Mouse (Mus musculus) stomach, embryonic 15.5 days (tissue): ENCODE data around the gene P4hb. TPM values are rescaled to one million over a fixed set of nuclear protein-coding genes. Genes with fewer than 3 reads are reported as not detected.
A peak's percentile ranks its signal among the peaks of the same experiment; 100 is the strongest.

Experiments used
- ATAC-seq: fragments of 200-750 bp; cut with Nextera tagmentation; 2 replicates; pipeline ENCODE4 v1.8.0; 2017; ENCODE audit warnings: low read depth, moderate number of reproducible peaks, moderate TSS enrichment; ENCODE audit not compliant: insufficient read depth, low FRiP score
- H3K27ac ChIP-seq: fragments of 300-500 bp; sonication (generic); 2 replicates; pipeline ENCODE4 v1.5.1; 2015; ENCODE audit warnings: mild to moderate bottlenecking, inconsistent platforms
- H3K27me3 ChIP-seq: fragments of 300-500 bp; sonication (generic); replicated peaks from 2 replicates; pipeline ENCODE4 v1.6.1; 2015; ENCODE audit warnings: inconsistent platforms
- H3K36me3 ChIP-seq: fragments of 300-500 bp; sonication (generic); 2 replicates; pipeline ENCODE4 v1.6.1; 2015; ENCODE audit warnings: inconsistent platforms
- H3K4me1 ChIP-seq: fragments of 300-500 bp; sonication (generic); 2 replicates; pipeline ENCODE4 v1.6.1; 2015; ENCODE audit warnings: inconsistent platforms
- H3K4me2 ChIP-seq: fragments of 300-500 bp; sonication (generic); 2 replicates; pipeline ENCODE4 v1.6.1; 2015; ENCODE audit warnings: mild to moderate bottlenecking, inconsistent platforms
- H3K4me3 ChIP-seq: fragments of 300-500 bp; sonication (generic); replicated peaks from 2 replicates; pipeline ENCODE4 v1.5.1; 2015; ENCODE audit warnings: inconsistent platforms
- H3K9ac ChIP-seq: fragments of 300-500 bp; sonication (generic); 2 replicates; pipeline ENCODE4 v1.6.1; 2015; ENCODE audit warnings: inconsistent platforms
- H3K9me3 ChIP-seq: fragments of 300-500 bp; sonication (generic); 2 replicates; pipeline ENCODE4 v1.6.1; 2016; ENCODE audit warnings: inconsistent platforms
- WGBS: fragments of 180-500 bp; shearing (Covaris S2); methylation state at CpG from one replicate; pipeline ENCODE4 v1.1.7; 2015; 5-methylcytosine and 5-hydroxymethylcytosine counted together
- polyA plus RNA-seq: library from polyadenylated mRNA; unstranded; fragments of >200 nt; fragmentation: Nextera tagmentation; extraction: Ambion mirVana; gene quantifications from 2 replicates; pipeline ENCODE4 v1.2.1, GENCODE M21; 2015

Gene P4hb
- polyA plus RNA-seq, 1 experiment from 2014 or later, result 954 TPM

- H3K9ac ChIP-seq, result no peak overlapping the region
- no peaks in the 10 kb centered on the region for H3K27me3 ChIP-seq
- WGBS, result 84% methylated on average over 7 of the region's 7 CpGs
- H3K4me3 ChIP-seq, result no peak overlapping the region
- no peaks in the 10 kb centered on the region for H3K9me3 ChIP-seq
- H3K4me1 ChIP-seq, result peaks cover 38% of the 10 kb centered on the region
- H3K27ac ChIP-seq, result peak overlapping the region; percentile 55; the same call in 1 of the 2 replicates
- H3K4me2 ChIP-seq, result no peak overlapping the region
- peaks cover 24% of the 10 kb centered on the region for H3K36me3 ChIP-seq
- no peak for ATAC-seq
Observed at GRCm38 (mm10) chr11:120577211-120578023, 4.4 kb upstream of the P4hb start.

- no peaks in the 10 kb centered on the region for H3K27me3 ChIP-seq
- H3K27ac ChIP-seq, result peak overlapping the region; percentile 55; the same call in 1 of the 2 replicates
- H3K4me3 ChIP-seq, result no peak overlapping the region
- H3K4me2 ChIP-seq, result no peak overlapping the region
- H3K9me3 ChIP-seq, result no peaks in the 10 kb centered on the region
- peaks cover 24% of the 10 kb centered on the region for H3K36me3 ChIP-seq
- WGBS, result 82% methylated on average over 3 of the region's 3 CpGs
- no peak for ATAC-seq
- peaks cover 35% of the 10 kb centered on the region for H3K4me1 ChIP-seq
- no peak overlapping the region for H3K9ac ChIP-seq
Observed at GRCm38 (mm10) chr11:120576365-120576981, 3.4 kb upstream of the P4hb start.

DNA sequence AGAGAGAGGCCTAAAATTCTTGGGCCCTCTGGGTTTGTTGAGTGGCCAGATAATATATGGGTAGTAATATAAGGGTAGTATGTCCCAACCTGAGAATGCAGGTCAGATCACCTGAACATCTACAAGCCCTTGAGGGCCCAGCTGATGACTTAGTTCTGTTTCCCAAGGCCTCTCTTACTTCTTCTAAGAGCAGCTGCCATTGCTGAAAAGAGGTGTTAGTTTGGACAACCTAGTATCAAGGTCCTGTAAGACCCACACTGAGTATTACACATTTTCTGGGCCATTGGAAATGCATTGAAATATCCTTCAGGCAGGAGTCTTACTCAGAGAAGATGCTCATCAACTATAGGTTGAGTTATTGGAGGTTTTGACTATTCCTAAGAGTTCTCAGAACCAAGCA is 2.9 kb upstream of the P4hb start:
- H3K4me1 ChIP-seq, result peaks cover 41% of the 10 kb centered on the region
- H3K9me3 ChIP-seq, result no peaks in the 10 kb centered on the region
- peaks cover 29% of the 10 kb centered on the region for H3K36me3 ChIP-seq
- no peak overlapping the region for H3K4me2 ChIP-seq
- H3K27me3 ChIP-seq, result no peaks in the 10 kb centered on the region
- no peak for ATAC-seq
- 0 out of 2 replicates have a peak overlapping the region, but pooled peaks have one; percentile 55 for H3K27ac ChIP-seq
- no peak overlapping the region for H3K4me3 ChIP-seq
- no peak overlapping the region for H3K9ac ChIP-seq

DNA sequence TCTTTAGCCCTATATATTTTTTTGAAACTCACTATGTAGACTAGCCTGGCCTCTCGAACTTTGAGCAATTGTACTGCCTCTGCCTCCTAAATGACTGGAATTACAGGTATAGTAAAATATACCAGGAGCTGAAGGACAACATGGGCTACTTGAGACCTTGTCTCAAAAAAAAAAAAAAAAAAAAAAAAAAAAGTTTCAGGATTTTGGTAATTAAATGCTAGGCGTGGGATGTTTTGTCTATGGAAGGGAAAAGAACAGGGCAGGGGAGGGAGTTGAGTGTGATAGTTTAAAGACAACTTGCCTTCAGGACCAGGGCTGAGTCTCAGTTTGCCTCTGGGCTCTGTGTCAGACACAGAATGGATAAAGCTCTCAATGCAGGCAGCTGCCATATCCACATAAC is 2.0 kb upstream of the P4hb start:
- Histone ChIP-seq H3K4me1 (peaks cover 38% of the 10 kb centered on the region), H3K4me2 (no peak overlapping the region), H3K36me3 (peaks cover 37% of the 10 kb centered on the region), H3K27me3 (no peaks in the 10 kb centered on the region), H3K9me3 (no peaks in the 10 kb centered on the region), H3K9ac (no peak overlapping the region), H3K4me3 (no peak overlapping the region), H3K27ac (no peak overlapping the region)
- 79% methylated on average over 2 of the region's 2 CpGs for WGBS
- ATAC-seq, result no peak

DNA sequence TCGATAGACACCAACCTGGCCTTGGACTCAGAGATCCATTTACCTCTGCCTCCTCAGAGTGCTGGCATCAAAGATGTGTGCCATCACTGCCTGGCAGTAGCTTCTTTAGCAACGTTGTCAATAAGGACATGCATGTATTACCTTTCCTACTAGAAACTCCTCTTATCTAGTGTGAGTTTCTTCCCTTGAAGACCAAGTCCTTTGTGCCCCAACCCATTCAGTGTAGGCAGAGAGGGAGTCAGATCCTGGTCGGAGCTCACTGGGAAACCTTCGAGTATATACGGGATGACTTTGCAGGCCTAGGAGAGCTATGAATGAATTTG is 1.2 kb upstream of the P4hb start:
- H3K4me2 ChIP-seq, result peak overlapping the region; percentile 72
- H3K36me3 ChIP-seq, result peaks cover 37% of the 10 kb centered on the region
- no peak for ATAC-seq
- no peaks in the 10 kb centered on the region for H3K9me3 ChIP-seq
- peak overlapping the region; percentile 37 for H3K27ac ChIP-seq
- H3K27me3 ChIP-seq, result no peaks in the 10 kb centered on the region
- peak overlapping the region; percentile 85; the same call in 1 of the 2 replicates for H3K9ac ChIP-seq
- H3K4me1 ChIP-seq, result peaks cover 34% of the 10 kb centered on the region
- H3K4me3 ChIP-seq, result peak overlapping the region; percentile 76
- 30% methylated on average over 5 of the region's 5 CpGs for WGBS

DNA sequence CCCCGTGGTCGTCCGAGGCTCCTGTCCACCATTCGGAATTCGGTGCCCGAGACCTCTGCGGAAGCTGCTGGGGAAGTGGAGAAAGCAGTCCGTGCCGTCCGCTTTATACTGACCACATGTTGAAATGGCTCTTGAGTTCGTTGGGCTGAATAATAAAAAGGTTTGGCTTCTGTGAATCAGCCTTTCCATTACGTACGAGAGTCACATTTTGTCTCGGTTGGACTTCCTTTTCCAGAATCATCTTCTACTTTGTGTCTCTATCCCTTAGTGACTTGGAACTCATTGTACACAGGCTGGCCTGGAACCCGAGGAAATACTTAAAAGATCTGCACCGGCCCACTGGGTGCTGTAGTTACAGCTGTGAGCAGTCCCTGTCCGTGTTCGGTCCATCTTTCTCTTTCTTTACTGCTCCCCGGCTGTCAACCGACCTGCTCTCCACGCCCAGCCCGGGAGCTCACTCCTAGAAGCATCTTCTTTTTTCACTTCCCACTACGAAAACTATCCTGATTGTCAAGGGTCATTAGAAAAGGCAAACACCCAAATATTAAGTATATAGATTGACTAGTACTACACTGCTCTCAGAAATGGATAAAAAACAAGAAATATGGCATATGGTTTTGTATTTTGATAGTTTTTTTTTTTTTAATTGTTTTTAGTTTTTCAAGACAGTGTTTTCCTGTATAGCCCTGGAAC is 678 bp upstream of the P4hb start:
- Histone ChIP-seq H3K36me3 (peaks cover 34% of the 10 kb centered on the region), H3K27me3 (no peaks in the 10 kb centered on the region), H3K4me2 (peak overlapping the region; percentile 72), H3K4me3 (peak overlapping the region; percentile 76), H3K9ac (peak overlapping the region; percentile 85), H3K27ac (peak overlapping the region; percentile 96), H3K4me1 (peaks cover 30% of the 10 kb centered on the region), H3K9me3 (no peaks in the 10 kb centered on the region)
- ATAC-seq, result no peak
- WGBS, result under 1% methylated on average over 23 of the region's 23 CpGs

GRCm38 (mm10) chr11:120572417-120572751 is 669 bp downstream of the P4hb start:
- Histone ChIP-seq H3K27ac (peak overlapping the region; percentile 85), H3K9ac (peak overlapping the region; percentile 76), H3K27me3 (no peaks in the 10 kb centered on the region), H3K4me2 (peak overlapping the region; percentile 77), H3K4me3 (peak overlapping the region; percentile 76), H3K36me3 (peaks cover 34% of the 10 kb centered on the region), H3K9me3 (no peaks in the 10 kb centered on the region), H3K4me1 (peaks cover 32% of the 10 kb centered on the region)
- 0% methylated on average over 19 of the region's 24 CpGs for WGBS
- peak; percentile 5 for ATAC-seq

GRCm38 (mm10) chr11:120571754-120572416 is 1.2 kb downstream of the P4hb start:
- Histone ChIP-seq H3K27ac (peak overlapping the region; percentile 85), H3K4me3 (peak overlapping the region; percentile 76), H3K27me3 (no peaks in the 10 kb centered on the region), H3K9ac (peak overlapping the region; percentile 76), H3K9me3 (no peaks in the 10 kb centered on the region), H3K4me1 (peaks cover 32% of the 10 kb centered on the region), H3K36me3 (peaks cover 37% of the 10 kb centered on the region), H3K4me2 (peak overlapping the region; percentile 77)
- 6% methylated on average over 11 of the region's 11 CpGs for WGBS
- no peak for ATAC-seq

GRCm38 (mm10) chr11:120571122-120571521 is 1.9 kb downstream of the P4hb start:
- no peaks in the 10 kb centered on the region for H3K27me3 ChIP-seq
- H3K4me3 ChIP-seq, result peak overlapping the region; percentile 76
- peak overlapping the region; percentile 76; the same call in 1 of the 2 replicates for H3K9ac ChIP-seq
- H3K4me1 ChIP-seq, result peaks cover 32% of the 10 kb centered on the region
- peaks cover 43% of the 10 kb centered on the region for H3K36me3 ChIP-seq
- H3K9me3 ChIP-seq, result no peaks in the 10 kb centered on the region
- 56% methylated on average over 3 of the region's 3 CpGs for WGBS
- H3K4me2 ChIP-seq, result peak overlapping the region; percentile 77
- H3K27ac ChIP-seq, result no peak overlapping the region
- ATAC-seq, result no peak

DNA sequence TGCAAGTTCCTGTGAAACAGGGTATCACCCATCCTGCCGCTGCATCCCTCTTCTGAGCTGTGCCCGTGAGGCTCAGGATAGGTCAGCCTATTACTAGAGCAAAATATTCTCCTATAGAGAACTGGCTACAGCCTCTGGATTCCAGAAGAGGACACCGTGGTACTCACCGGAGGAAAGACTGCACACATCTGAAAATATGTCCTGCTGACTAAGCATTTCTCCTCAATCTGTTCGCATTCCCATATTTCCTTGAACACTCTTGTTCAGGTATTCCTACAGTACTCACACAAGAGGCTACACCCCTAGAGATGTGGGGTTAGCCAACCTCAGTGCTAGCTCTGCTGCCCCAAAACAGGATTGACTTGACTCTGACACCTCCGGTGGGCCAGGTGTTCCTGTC is 4.7 kb downstream of the P4hb start:
- peaks cover 65% of the 10 kb centered on the region for H3K36me3 ChIP-seq
- no peaks in the 10 kb centered on the region for H3K27me3 ChIP-seq
- H3K9me3 ChIP-seq, result no peaks in the 10 kb centered on the region
- no peak overlapping the region for H3K4me3 ChIP-seq
- no peak overlapping the region for H3K4me2 ChIP-seq
- no peak for ATAC-seq
- 89% methylated on average over 6 of the region's 6 CpGs for WGBS
- H3K4me1 ChIP-seq, result peaks cover 25% of the 10 kb centered on the region
- no peak overlapping the region for H3K9ac ChIP-seq
- H3K27ac ChIP-seq, result no peak overlapping the region

DNA sequence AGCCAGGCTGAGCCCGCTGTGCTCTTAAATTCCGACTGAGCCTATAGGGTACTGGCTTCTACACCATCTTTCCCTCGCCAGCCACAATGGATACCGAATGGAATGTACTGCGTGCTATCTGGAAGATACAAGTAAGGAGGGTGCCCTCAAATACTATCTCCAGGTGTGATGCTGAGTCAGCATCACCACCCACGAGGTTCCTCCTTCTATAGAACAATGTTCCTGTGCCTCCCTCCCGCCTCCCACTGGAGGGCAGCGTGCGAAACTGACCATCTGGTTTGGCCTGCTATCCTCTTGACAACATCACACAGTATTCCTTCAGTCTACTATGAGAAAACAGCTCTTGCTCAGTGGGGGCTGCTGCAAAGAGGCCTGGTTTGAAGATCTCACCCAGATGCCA is 7.9 kb downstream of the P4hb start:
- no peak overlapping the region for H3K9ac ChIP-seq
- H3K27ac ChIP-seq, result no peak overlapping the region
- H3K4me2 ChIP-seq, result no peak overlapping the region
- WGBS, result 82% methylated on average over 9 of the region's 9 CpGs
- no peak for ATAC-seq
- H3K4me1 ChIP-seq, result 0 out of 2 replicates have a peak, but pooled peaks cover 12% of the 10 kb centered on the region
- no peaks in the 10 kb centered on the region for H3K9me3 ChIP-seq
- H3K36me3 ChIP-seq, result peaks cover 84% of the 10 kb centered on the region
- H3K27me3 ChIP-seq, result no peaks in the 10 kb centered on the region
- no peak overlapping the region for H3K4me3 ChIP-seq
